Mouse (Mus musculus) lung, postnatal 0 days (tissue): ENCODE results near the gene Pde10a. TPM values are rescaled to one million over a fixed set of nuclear protein-coding genes. Genes with fewer than 3 reads are reported as not detected.

ENCODE experiments used
- ATAC-seq: fragments of 200-750 bp; cut with Nextera tagmentation; 2 replicates; pipeline ENCODE4 v1.8.0; 2017; ENCODE audit warnings: moderate library complexity
- DNase-seq: peaks from one replicate; pipeline ENCODE4 v3.0.0-alpha.2; 2016; ENCODE audit warnings: low spot score
- H3K27ac ChIP-seq: fragments of 300-500 bp; sonication (generic); 2 replicates; pipeline ENCODE4 v1.5.1; 2014; ENCODE audit warnings: antibody characterized with exemption, mild to moderate bottlenecking, low read length, mixed read lengths
- H3K27me3 ChIP-seq: fragments of 300-500 bp; sonication (generic); replicated peaks from 2 replicates; pipeline ENCODE4 v1.6.1; 2014; ENCODE audit warnings: low read length, mixed read lengths; ENCODE audit not compliant: insufficient read depth
- H3K36me3 ChIP-seq: fragments of 300-500 bp; sonication (generic); 2 replicates; pipeline ENCODE4 v1.6.1; 2014; ENCODE audit warnings: low read length, mixed read lengths; ENCODE audit not compliant: insufficient read depth
- H3K4me1 ChIP-seq: fragments of 300-500 bp; sonication (generic); 2 replicates; pipeline ENCODE4 v1.6.1; 2014; ENCODE audit warnings: antibody characterized with exemption, low read depth, low read length, mixed read lengths; ENCODE audit not compliant: insufficient read depth
- H3K4me2 ChIP-seq: fragments of 300-500 bp; sonication (generic); replicated peaks from 2 replicates; pipeline ENCODE4 v1.6.1; 2014; ENCODE audit warnings: low read depth, mild to moderate bottlenecking, low read length, moderate library complexity, mixed read lengths
- H3K4me3 ChIP-seq: fragments of 300-500 bp; sonication (generic); 2 replicates; pipeline ENCODE4 v1.5.1; 2014; ENCODE audit warnings: low read depth, low read length
- H3K9ac ChIP-seq: fragments of 300-500 bp; sonication (generic); replicated peaks from 2 replicates; pipeline ENCODE4 v1.6.1; 2014; ENCODE audit warnings: low read depth, mild to moderate bottlenecking
- H3K9me3 ChIP-seq: fragments of 300-500 bp; sonication (generic); 2 replicates; pipeline ENCODE4 v1.6.1; 2016; ENCODE audit warnings: low read length, mixed read lengths
- CTCF ChIP-seq: IDR thresholded peaks from 2 replicates; pipeline ENCODE4 v1.5.1; 2016; ENCODE audit warnings: antibody characterized with exemption, mild to moderate bottlenecking
- EP300 ChIP-seq: IDR thresholded peaks from 2 replicates; pipeline ENCODE4 v1.6.1; 2016; ENCODE audit warnings: antibody characterized with exemption, mild to moderate bottlenecking, control low read depth
- WGBS: fragments of 180-500 bp; shearing (Covaris S2); extraction: QIAGEN DNeasy Blood & Tissue Kit; methylation state at CpG from one replicate; pipeline ENCODE4 v1.1.7; 2014; 5-methylcytosine and 5-hydroxymethylcytosine counted together
- polyA plus RNA-seq: library from polyadenylated mRNA; unstranded; fragments of >200 nt; fragmentation: Nextera tagmentation; extraction: Ambion mirVana; gene quantifications from 2 replicates; pipeline ENCODE4 v1.2.1, GENCODE M21; 2015

Gene Pde10a
- polyA plus RNA-seq, 1 experiment from 2014 or later: 0.86 TPM

GRCm38 (mm10) chr17:8791561-8791960 is 266.4 kb downstream of the Pde10a start:
- DNase-seq (no peak), ATAC-seq (no peak)
- Histone ChIP-seq H3K27me3 (0 out of 2 replicates have a peak, but pooled peaks cover 7% of the 10 kb centered on the region), H3K4me1 (no peaks in the 10 kb centered on the region), H3K9ac (no peak overlapping the region), H3K9me3 (no peaks in the 10 kb centered on the region), H3K4me2 (no peak overlapping the region), H3K36me3 (no peaks in the 10 kb centered on the region), H3K27ac (no peak overlapping the region), H3K4me3 (no peak overlapping the region)
- TF ChIP-seq EP300 (no peak), CTCF (no peak)
- 63% methylated on average over 4 of the region's 4 CpGs for WGBS

GRCm38 (mm10) chr17:8792611-8793010 is 267.4 kb downstream of the Pde10a start:
- WGBS: 65% methylated on average over 7 of the region's 7 CpGs
- Histone ChIP-seq H3K27me3 (peaks cover 8% of the 10 kb centered on the region; the same call in 1 of the 2 replicates), H3K4me3 (no peak overlapping the region), H3K27ac (no peak overlapping the region), H3K4me1 (no peaks in the 10 kb centered on the region), H3K9ac (no peak overlapping the region), H3K9me3 (no peaks in the 10 kb centered on the region), H3K4me2 (no peak overlapping the region), H3K36me3 (no peaks in the 10 kb centered on the region)
- ATAC-seq (no peak), DNase-seq (no peak)
- TF ChIP-seq CTCF: no peak
- TF ChIP-seq EP300: no peak

- 25% methylated on average over 2 of the region's 2 CpGs for WGBS
- no peak for ATAC-seq
- no peak for DNase-seq
- Histone ChIP-seq H3K4me1 (no peaks in the 10 kb centered on the region), H3K27ac (no peak overlapping the region), H3K9ac (no peak overlapping the region), H3K4me3 (no peak overlapping the region), H3K4me2 (no peak overlapping the region), H3K27me3 (peaks cover 50% of the 10 kb centered on the region), H3K36me3 (no peaks in the 10 kb centered on the region), H3K9me3 (no peaks in the 10 kb centered on the region)
- TF ChIP-seq CTCF: no peak
- TF ChIP-seq EP300: no peak
Measured at GRCm38 (mm10) chr17:8797624-8798023, 272.5 kb downstream of the Pde10a start.

GRCm38 (mm10) chr17:8798531-8799295 is 273.5 kb downstream of the Pde10a start:
- no peak overlapping the region for H3K9ac ChIP-seq
- TF ChIP-seq CTCF (no peak), EP300 (no peak)
- ATAC-seq (no peak), DNase-seq (no peak)
- H3K4me1 ChIP-seq: no peaks in the 10 kb centered on the region
- H3K27me3 ChIP-seq: peaks cover 61% of the 10 kb centered on the region
- H3K27ac ChIP-seq: no peak overlapping the region
- no peak overlapping the region for H3K4me3 ChIP-seq
- H3K9me3 ChIP-seq: no peaks in the 10 kb centered on the region
- H3K4me2 ChIP-seq: no peak overlapping the region
- H3K36me3 ChIP-seq: no peaks in the 10 kb centered on the region
- WGBS: 5% methylated on average over 12 of the region's 12 CpGs

GRCm38 (mm10) chr17:8799296-8799731 is 274.1 kb downstream of the Pde10a start:
- no peaks in the 10 kb centered on the region for H3K4me1 ChIP-seq
- no peak overlapping the region for H3K4me2 ChIP-seq
- no peak for DNase-seq
- no peak overlapping the region for H3K4me3 ChIP-seq
- H3K9me3 ChIP-seq: no peaks in the 10 kb centered on the region
- H3K9ac ChIP-seq: no peak overlapping the region
- no peaks in the 10 kb centered on the region for H3K36me3 ChIP-seq
- 3% methylated on average over 10 of the region's 10 CpGs for WGBS
- no peak overlapping the region for H3K27ac ChIP-seq
- no peak for ATAC-seq
- H3K27me3 ChIP-seq: peaks cover 67% of the 10 kb centered on the region
- TF ChIP-seq CTCF: no peak
- TF ChIP-seq EP300: no peak

GRCm38 (mm10) chr17:8799914-8800420 is 274.8 kb downstream of the Pde10a start:
- H3K9me3 ChIP-seq: no peaks in the 10 kb centered on the region
- DNase-seq (no peak), ATAC-seq (no peak)
- H3K4me3 ChIP-seq: 0 out of 2 replicates have a peak overlapping the region, but pooled peaks have one; percentile 65
- 2% methylated on average over 15 of the region's 15 CpGs for WGBS
- H3K4me1 ChIP-seq: no peaks in the 10 kb centered on the region
- H3K27ac ChIP-seq: no peak overlapping the region
- H3K36me3 ChIP-seq: no peaks in the 10 kb centered on the region
- no peak overlapping the region for H3K9ac ChIP-seq
- H3K27me3 ChIP-seq: peaks cover 67% of the 10 kb centered on the region
- peak overlapping the region; percentile 97; the same call in 1 of the 2 replicates for H3K4me2 ChIP-seq
- TF ChIP-seq EP300 (no peak), CTCF (no peak)
